Mouse (Mus musculus) frontal cortex, postnatal 14 days (tissue): ENCODE data around the gene Cog7.
A peak's percentile ranks its signal among the peaks of the same experiment; 100 is the strongest.

Experiments
- DNase-seq, 2 experiments: peaks; one replicate each; pipeline ENCODE4 v3.0.0; 2022; ENCODE audit warnings: low spot score in 2 of 2

The Cog7 gene

DNA sequence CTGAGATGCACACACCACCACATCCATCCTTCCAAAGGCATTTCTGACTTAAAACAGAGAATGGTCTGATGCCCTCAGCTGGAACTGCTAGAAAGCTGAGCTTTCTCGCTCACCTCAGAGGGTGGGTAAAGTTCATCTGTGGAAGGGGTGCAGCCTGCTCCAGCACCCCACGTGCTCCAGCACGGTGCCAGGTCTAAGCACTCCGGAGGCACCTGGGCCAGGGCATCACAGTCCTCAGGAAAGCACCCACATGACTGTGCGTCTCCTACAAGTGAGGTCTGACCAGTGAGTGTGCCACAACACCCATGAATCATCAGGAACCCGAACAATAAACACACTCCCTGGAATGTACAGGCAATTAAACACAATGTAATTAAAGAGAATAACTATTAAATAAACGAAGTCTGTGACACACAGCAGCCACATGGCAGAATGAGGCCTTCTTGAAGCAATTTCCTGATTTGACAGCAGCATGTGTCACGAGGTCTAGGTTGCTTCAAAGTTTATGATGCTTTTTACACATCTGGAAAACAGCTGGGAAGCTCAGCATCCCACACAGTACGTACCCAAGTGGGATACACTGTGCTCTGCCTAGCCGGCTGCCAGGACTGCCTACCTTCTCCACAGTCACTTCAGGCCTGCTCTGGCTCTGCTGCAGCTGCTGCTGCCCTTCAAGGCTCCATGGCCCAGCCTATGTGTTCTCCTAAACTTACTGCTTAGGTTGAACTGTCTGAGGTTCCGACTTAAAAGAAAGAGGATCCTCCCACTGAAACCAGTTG is 26.4 kb downstream of the Cog7 start:
- no peak for DNase-seq

DNA sequence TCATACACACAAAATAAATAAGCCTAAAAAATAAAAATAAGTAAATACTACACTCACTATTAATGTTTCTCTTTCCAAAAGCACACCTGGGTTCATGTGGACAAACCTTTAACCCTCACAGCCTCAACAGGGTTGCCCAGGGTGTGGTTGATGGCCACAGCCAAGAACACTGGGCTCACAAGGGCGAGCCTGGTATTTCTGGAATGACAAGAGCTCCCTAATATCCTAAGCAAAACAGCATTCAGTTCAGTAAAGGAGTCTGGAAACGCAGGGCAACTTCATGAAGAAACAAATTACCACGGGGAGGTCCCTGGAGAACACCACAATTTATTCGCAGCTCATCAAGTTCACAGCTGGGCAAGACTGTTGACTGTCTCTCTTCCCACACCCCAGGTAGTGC is 34.0 kb downstream of the Cog7 start:
- DNase-seq = no peak

DNA sequence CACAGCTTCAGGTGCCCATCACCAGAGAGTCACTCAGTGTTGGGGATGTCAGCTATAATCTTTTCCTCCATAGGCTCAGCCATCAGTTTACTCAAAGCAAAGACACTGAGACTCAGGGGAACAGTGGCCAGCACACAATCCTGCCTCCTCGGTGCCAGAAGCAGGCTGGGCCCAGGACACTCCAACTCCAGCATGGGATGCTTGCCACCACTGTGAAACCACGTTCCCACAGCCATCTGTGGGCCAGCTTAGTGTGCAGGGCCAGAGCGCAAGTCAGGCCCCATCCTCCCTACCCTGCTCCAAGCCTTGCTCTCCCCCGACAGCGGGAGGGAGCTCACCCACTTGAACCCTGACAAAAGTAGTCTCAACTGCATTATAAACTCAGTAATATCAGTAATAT is 35.3 kb downstream of the Cog7 start:
- DNase-seq = no peak

DNA sequence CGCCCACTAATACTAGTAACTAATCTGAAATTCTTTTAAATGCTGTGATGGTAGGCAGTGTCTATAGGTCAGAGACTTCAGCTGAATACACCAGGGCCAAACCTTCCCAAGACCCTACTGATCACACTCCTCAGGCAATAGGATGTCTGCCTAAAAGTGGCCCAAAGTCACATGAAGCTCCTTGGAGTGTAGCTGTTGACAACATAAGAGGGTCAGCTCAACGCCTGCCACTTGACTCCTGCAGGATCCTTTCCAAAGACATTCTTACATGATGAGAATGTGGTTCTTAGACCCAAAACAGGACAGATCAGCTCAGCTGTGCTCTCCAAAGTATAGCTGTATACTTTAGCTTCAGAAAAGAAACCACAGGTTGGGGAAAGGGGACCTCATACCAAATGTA is 39.1 kb downstream of the Cog7 start:
- DNase-seq = no peak

DNA sequence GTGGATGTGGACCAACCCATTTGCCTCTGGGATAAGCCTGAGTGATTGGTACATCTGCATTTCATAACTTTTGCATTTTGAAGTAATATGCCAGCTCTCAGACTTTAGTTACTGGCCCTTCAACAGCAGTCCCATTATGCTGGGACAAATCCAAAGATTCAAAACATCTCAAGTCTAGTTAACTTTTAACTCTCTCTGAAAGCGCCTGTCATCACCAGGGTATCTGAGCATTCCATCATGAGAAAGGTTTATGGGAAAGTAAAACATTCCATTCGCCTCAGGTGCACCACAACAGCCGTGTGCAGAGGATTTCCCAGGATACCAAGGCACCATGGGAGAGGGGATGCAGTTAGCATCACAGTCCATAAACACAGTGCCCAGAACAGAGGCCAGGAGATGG is 39.9 kb downstream of the Cog7 start:
- DNase-seq = no peak

DNA sequence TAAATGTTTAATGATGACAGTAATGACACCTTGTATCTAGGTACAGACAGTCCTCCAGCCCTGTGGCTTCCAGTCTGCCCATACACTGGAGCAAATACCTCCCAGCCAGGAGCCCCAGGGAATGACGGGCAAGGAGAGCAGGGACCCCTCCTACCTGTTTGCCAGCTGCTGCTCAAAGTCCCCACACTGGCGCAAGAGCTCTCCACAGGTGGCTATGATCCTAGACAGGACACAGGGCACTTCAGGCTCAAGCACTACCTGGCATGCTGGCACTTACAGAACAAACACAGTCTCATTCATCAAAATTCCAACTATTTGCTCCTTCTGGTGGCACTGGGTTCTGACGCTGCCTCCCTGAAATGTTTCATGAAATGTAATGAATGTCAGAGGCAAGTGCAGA is 40.5 kb downstream of the Cog7 start:
- DNase-seq = no peak

DNA sequence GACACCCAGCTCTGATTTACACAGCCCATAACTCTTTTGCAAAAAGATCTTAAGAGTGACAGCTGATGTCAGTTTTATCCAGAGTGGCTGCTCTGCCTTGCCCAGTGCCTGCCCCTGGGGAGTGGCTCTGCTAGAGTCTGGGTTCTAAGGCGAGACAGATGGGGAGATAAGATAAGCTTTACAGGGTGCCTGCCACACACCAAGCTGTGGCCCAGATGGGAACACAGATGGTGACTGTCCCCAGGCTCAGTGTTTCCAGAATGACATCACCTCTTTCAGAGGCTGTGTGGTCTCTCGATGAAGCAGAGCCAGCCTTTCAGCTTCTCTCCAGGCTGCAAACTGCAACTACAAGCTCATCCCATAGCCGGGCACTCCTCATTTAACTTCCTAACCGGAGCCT is 41.8 kb downstream of the Cog7 start:
- DNase-seq = peak; percentile 48 to 64

DNA sequence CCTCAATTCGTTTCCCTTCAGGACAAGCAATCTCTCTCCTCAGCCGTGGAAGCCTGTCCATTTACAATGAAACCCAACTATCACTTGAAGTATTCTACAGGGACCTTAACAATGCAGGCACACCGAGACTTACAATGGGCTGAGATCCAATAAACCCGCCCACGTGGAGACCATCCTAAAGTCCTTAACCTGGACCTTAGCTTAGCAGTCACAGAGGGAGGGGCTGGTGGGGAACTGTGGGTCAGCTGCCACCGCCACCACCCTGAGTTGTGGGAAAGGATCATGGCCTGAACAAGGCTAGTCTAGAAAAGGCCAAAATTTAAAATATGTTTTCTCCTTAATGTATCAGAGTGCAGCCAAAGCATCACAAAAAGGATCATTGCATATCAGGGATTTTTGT is 42.3 kb downstream of the Cog7 start:
- DNase-seq = no peak

DNA sequence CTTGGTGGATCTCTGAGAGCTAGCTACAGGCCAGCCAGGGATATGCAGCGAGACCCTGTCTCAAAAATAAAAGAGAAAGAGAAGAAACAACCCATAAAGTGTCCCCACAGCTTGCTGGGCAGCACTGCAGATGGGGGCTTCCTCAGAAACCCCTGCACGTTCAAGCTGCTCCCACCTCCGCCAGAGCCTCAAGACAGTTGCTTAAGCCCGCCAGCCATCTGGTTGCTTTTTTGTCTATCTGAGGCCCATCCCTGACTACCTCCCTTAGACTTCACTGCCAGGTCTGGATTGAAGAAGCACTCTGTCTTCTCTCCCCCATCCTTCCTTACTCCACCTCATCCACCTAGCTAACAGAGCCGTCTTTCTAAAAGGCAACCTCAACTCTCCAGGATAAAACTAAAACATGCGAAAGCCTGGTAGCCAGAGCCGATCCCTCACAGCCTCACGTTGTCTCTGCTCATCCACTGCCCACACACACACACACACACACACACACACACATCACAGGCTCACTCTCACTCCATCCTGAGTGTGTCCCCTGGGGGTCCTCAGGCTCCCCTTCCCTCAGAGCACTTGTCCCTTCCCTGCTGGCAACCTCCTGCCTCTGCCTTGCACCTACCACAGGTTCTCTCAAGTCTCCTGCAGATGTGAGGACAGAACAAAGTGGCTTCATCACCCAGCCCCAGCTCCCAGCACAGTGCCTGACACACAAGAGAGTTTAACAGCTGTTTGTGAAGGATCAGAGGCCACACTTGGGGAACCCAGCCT is 43.2 kb downstream of the Cog7 start:
- DNase-seq = no peak

DNA sequence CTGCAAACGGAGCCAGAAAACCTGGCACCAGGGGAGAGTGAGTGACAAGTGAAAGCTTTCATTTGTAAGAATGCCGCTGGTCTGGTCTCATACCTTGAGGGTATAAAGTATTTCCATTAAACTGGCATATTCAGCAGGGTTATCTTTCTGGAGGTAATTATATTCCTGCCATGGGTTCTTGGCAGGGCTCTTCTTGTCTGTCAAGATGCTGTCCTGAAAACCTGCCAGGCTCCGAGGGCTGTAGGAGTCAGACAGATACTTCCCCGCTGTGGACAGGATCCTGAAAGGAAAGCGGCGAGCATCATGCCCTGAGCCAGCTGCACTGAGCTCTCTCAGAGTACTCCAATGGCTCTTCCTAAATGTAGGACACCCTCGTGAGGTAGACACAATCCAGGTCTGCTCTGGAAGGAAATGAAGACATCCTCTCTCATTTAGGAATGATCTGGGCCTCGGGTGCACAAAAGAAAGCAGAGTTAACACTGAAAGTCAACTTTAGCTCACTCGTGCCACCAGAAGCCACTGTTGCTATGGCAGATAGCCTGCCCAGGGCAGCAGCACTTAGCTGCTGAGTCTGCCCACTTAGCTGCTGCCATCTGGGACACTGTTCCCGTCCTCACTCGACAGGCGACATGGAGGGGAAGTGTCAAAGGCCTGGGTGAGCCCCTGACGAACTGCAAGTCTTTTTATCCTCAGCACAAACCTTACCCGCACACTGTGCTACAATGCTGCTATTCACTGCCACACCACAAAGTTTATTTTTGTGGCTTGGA is 44.5 kb downstream of the Cog7 start:
- DNase-seq = no peak

DNA sequence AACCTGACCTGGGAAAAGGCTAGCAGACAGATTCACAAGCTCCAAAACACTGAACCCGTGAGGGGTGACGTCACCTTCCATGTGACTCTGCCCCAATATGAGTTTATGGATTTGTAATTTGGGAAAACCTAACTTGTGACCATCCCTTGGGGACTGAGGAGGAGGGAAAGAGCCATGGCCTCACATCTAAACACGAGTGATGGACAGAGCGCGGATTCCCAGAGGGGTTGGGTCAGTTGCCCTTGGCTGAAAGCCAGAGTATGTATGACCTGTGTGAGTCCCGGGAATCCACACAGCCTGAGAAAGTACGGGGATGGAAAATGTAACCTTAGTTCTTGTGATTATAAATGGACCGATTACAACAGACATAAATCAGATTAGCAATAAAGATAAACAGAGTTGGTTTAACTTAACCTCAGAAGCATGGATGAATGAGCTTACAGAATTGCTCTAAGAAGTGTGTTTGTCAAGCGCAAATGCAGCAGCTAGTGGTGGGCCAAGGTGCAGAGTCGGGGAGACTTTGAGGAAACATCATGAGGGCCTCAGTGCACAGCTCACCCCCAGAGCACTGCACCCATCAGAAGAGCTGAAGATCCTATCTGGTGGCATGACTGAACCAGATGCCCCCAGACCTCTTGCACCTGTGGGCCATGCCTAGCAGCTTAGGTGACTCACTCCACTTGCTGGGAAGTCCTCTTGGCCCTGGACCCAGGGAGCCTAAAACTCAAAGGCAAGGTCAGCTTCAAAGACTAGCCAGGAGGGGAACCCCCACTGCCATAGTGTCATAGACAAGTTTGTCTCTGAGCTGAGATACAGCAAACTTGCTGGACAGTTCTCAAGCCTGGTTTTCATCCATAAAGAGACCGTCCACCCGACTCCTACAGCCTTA is 45.4 kb downstream of the Cog7 start:
- no peak for DNase-seq

DNA sequence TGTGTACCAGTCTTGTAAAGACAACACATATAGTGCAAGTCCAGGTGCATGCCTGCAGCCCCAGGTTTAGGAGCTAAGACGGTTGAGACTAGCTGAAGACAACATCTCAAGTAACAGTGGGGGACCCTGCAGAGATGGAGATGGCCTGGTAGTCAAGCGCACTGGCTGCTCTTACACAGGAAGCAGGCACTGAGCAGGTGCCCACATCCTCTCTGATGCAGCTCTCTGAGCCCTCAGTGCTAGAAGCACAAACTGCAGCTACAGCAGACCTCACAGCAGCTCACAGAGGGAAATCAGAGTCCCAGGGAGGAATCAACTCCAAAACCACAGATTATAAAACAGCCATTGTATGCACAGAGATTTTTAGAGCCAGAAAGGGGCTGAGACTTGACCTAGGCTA is 47.2 kb downstream of the Cog7 start:
- no peak for DNase-seq

DNA sequence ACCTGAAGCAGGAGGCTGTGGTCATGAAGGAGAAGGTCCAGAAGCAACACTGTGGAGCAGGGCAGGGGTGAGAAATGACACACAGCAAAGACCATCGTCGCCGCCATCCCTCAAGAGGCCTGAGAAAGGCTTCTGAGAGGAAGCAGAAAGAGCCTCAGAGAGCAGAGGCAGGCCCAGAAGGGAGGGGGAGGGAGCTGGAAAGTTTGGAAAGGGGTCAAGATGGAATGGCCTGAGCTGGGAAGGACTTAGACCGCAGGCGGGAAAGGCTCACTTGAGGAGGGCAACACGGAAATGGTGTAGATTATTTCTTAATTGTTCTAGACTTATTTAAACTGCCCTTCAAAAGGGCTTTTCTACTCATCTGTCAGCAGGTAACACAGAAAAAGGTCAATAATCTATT is 47.8 kb downstream of the Cog7 start:
- no peak for DNase-seq

DNA sequence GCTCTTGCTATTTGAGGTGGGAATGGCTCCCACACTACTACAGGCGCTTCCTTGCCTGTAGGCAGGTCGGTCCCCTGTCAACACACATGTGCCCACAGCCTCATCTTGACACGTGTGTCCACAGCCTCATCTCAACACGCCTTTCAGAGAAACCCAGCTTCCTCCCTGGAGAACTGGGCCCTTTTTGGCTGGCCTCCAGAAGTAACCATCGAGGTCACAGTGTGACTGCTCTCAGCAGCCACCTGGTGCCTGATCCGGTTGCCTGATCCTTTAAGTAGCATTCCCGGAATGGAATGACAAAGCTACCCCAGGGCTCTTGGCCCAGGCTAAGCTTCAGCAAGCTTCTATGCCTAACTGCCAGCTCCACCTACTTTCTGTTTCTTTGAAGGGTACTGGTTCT is 50.3 kb downstream of the Cog7 start:
- no peak for DNase-seq

DNA sequence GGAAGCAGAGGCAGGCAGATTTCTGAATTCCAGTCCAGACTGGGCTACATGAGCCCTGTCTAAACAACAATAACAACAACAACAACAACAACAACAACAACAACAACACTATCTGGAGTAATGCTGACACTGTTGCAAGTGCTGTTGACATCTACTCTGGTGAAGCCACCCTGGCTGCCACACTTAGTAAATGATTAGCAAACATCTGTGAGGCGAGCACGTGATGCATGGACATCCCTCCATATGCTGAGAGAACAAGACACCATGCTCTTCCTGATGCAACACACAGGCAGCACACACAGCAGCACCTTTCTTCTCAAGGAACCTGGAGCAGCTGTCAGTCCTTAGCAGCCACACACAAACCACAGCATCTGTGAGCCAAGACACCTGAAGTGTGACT is 53.6 kb downstream of the Cog7 start:
- DNase-seq = no peak

DNA sequence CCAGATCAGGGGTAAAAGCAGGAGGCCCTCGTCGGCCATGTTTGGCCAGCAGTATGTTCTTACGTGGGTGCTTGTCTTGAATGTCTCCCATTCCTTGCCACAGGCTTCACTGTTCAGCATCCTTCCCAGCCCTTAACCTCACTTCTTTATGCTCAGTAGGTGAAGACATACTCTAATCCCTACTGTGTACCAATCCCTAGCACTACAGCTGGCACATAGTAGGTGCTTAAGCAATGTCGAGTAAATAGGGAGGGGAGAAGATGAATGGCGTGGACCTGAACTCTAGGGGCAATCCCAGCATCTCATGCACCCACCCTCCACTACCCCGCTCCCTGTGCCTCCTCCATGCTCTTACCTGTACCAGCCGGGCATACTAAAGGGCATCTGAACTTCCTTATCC is 57.1 kb downstream of the Cog7 start:
- no peak for DNase-seq

DNA sequence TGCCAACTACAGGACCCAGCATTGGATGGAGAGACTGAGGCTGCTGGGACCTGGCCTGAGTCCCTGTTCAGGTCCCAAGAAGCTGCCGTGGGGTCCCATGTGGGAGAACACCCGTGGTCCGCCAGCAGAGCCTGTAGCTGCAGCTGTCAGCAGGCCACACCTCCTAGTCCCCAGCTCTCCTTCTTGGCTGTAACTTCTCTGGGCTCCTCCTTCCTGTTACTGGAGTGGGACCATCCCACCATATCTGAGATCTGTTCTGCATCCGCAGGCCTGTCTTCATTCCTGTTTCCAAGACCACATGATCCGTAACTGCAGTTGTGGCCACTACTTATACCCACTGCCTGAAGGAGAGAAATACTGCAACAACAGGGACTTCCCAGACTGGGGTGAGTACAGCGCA is 67.6 kb downstream of the Cog7 start:
- DNase-seq = no peak

DNA sequence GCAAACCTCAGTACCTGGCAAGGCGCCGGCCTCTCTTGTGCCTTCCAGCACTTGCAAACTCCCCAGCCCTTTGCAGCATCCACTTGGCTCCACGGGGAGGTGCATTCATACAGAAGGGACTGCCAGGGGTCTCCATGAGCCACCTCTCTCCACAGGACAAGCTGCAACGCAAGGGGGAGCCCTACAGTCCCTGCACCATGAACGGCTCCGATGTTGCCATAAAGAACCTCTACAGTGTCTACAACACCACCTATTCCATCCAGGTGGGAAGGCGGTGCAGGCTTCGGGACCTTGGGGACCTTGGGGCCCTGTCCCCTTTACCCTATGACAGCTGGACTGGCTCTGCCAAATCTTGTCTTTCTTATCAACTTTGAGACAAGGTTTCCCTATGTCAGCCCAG is 69.3 kb downstream of the Cog7 start:
- no peak for DNase-seq

DNA sequence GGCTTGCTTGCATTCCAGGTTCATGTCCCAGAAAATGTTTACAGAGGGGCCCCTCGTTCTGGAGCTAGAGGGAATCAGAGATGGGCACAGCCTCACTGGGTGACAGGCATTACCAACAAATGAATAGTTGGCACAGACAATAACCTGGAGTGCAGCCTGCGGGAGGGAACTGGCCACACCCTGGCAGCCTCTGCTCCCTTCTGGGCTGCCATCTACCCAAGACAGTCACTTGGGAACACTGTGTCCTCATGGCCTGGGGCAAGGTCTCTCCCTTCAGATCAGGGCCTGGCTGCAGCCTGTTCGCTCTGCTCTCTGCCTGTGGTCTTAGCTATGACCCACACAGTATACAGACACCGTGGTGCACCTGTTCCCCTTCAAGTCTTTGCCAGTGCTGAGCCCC is 74.6 kb downstream of the Cog7 start:
- DNase-seq = no peak

DNA sequence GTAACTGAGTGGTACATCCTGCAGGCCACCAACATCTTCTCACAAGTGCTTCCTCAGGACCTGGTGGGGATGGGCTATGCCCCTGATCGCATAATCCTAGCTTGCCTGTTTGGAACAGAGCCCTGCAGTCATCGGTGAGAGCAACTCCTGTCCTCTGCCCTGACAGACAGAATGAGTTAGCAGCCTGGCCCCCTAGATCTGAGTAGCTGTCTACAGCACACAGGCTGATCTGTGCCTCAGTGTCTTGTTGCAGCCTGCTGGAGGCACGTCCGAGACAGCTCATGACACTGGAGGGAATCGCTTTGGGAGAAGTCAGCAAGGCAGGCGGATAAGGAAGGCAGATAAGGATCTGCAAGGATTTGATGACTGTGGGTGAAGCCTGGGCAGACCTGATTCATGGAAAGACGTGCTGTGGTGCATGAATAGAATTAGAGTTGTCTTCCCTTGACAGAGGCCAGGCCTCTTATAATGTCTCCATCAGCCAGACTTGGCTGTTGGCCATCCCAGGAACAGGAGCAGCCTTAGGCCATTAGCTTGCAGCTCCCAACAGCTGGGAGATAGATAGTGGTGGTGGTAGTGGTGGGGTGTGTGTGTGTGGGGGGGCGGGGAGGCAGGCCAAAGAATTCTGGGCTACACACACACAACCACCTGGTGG is 78.6 kb downstream of the Cog7 start:
- DNase-seq = no peak

DNA sequence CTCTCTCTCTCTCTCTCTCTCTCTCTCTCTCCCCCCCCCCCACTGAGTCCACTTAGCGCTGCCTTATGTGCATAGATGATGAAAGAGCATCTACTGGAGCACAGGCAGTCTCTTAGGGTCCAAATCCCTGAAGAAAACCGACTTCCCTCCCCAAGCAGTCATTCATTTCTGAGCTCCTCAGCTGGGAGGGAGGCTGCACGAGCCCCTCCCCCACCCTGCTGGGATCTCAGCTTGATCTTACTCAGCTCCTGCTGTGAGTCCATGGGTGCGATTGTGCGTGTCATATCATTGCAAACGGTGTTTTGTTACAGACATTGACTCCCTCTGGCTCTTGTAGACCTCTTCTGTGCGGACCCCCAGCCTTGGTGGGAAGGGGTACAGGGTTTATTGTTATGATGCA is 81.6 kb downstream of the Cog7 start:
- DNase-seq = no peak
